Mouse (Mus musculus) liver, postnatal 0 days (tissue): ENCODE results near the gene Tmem240. TPM values are rescaled to one million over a fixed set of nuclear protein-coding genes. Genes with fewer than 3 reads are reported as not detected.

Experiments
- ATAC-seq: fragments of 200-750 bp; cut with Nextera tagmentation; 2 replicates; pipeline ENCODE4 v1.8.0; 2017; ENCODE audit warnings: mild to moderate bottlenecking, moderate library complexity
- DNase-seq: peaks from one replicate; pipeline ENCODE4 v3.0.0-alpha.2; 2016
- H3K27ac ChIP-seq: fragments of 300-500 bp; sonication (generic); 2 replicates; pipeline ENCODE4 v1.5.1; 2014; ENCODE audit warnings: antibody characterized with exemption, moderate library complexity, mild to moderate bottlenecking, low read depth
- H3K27me3 ChIP-seq: fragments of 300-500 bp; sonication (generic); 2 replicates; pipeline ENCODE4 v1.6.1; 2014; ENCODE audit warnings: low read length, control low read depth, mixed read lengths; ENCODE audit not compliant: insufficient read depth
- H3K36me3 ChIP-seq: fragments of 300-500 bp; sonication (generic); replicated peaks from 2 replicates; pipeline ENCODE4 v1.6.1; 2014; ENCODE audit warnings: mild to moderate bottlenecking, control low read depth, low read length, moderate library complexity, mixed read lengths; ENCODE audit not compliant: insufficient read depth
- H3K4me1 ChIP-seq: fragments of 300-500 bp; sonication (generic); 2 replicates; pipeline ENCODE4 v1.6.1; 2014; ENCODE audit warnings: antibody characterized with exemption, mild to moderate bottlenecking, control low read depth; ENCODE audit not compliant: insufficient read depth
- H3K4me2 ChIP-seq: fragments of 300-500 bp; sonication (generic); 2 replicates; pipeline ENCODE4 v1.6.1; 2014; ENCODE audit warnings: low read depth, mild to moderate bottlenecking, low read length, moderate library complexity, mixed read lengths
- H3K4me3 ChIP-seq: fragments of 300-500 bp; sonication (generic); 2 replicates; pipeline ENCODE4 v1.5.1; 2014; ENCODE audit warnings: low read depth, low read length
- H3K9ac ChIP-seq: fragments of 300-500 bp; sonication (generic); replicated peaks from 2 replicates; pipeline ENCODE4 v1.6.1; 2014; ENCODE audit warnings: mild to moderate bottlenecking, moderate library complexity
- H3K9me3 ChIP-seq: fragments of 300-500 bp; sonication (generic); 2 replicates; pipeline ENCODE4 v1.6.1; 2016; ENCODE audit warnings: mild to moderate bottlenecking, control low read depth, low read length, mixed read lengths
- CTCF ChIP-seq: sonication (generic); IDR thresholded peaks from 2 replicates; pipeline ENCODE4 v1.5.1; 2016; ENCODE audit warnings: antibody characterized with exemption, low read depth
- EP300 ChIP-seq: IDR thresholded peaks from 2 replicates; pipeline ENCODE4 v1.6.1; 2016; ENCODE audit warnings: antibody characterized with exemption, low read depth, mild to moderate bottlenecking
- WGBS: fragments of 180-500 bp; shearing (Covaris S2); extraction: QIAGEN DNeasy Blood & Tissue Kit; methylation state at CpG from one replicate; pipeline ENCODE4 v1.1.7; 2014; ENCODE audit not compliant: insufficient replicate concordance; 5-methylcytosine and 5-hydroxymethylcytosine counted together
- polyA plus RNA-seq: library from polyadenylated mRNA; unstranded; fragments of >200 nt; fragmentation: Nextera tagmentation; extraction: Ambion mirVana; gene quantifications from 2 replicates; pipeline ENCODE4 v1.2.1, GENCODE M21; 2015

The Tmem240 gene
- polyA plus RNA-seq, 1 experiment from 2014 or later, result 0.02 TPM

- Histone ChIP-seq H3K9ac (no peak overlapping the region), H3K4me2 (no peak overlapping the region), H3K4me3 (no peak overlapping the region), H3K27me3 (no peaks in the 10 kb centered on the region), H3K27ac (no peak overlapping the region), H3K36me3 (peaks cover 77% of the 10 kb centered on the region), H3K9me3 (no peaks in the 10 kb centered on the region), H3K4me1 (no peaks in the 10 kb centered on the region)
- TF ChIP-seq EP300 (no peak), CTCF (no peak)
- 78% methylated on average over 8 of the region's 8 CpGs for WGBS
- ATAC-seq (no peak), DNase-seq (no peak)
Observed at GRCm38 (mm10) chr4:155746036-155746548, 11.5 kb downstream of the Tmem240 start.

DNA sequence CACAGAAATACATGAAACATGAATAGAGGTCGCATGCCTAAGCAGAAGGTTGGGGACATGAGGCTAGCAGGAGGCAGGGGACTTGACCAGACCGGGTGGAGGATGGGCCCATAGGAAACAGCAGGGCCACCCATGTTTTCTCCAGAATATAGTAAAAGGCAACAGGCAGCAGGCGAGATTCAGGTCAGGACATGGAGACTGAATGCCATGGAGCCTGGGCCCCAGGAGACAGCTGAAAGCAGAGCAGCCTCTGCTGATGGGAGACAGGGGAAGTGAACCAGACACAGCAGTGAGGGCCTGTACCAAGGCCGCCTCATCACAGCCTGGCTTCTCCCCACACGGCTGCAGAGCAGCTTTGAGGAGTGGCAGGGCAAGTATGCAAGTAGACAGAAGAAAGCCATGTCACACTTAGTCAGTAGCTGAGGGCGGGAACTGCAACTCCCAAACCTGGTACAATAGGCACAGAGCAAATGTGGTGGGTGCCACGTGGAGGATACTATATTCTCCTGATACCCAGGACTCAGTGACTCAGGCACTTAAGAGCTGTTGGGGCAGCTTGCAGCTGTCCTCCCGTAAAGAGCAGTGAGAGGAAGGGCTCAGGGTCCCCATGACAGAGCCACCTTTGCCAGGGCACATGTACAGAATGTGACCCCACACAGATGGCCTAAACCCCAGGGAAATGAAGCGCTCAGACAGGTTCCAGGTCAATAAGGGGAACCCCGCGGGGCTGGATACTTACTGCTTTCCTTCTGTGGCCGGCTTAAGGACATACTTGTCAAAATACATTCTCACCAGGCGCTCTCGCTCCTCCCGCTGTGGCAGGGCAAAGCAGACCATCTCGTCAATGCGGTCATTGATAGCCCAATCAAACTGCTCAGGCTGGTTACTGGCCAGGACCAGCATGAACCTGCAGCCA, 12.2 kb downstream of the Tmem240 start:
- H3K36me3 ChIP-seq, result peaks cover 81% of the 10 kb centered on the region
- ATAC-seq (no peak), DNase-seq (no peak)
- no peak overlapping the region for H3K9ac ChIP-seq
- no peaks in the 10 kb centered on the region for H3K9me3 ChIP-seq
- H3K4me1 ChIP-seq, result no peaks in the 10 kb centered on the region
- H3K4me3 ChIP-seq, result no peak overlapping the region
- H3K4me2 ChIP-seq, result no peak overlapping the region
- no peak for TF ChIP-seq EP300
- TF ChIP-seq CTCF, result no peak
- no peaks in the 10 kb centered on the region for H3K27me3 ChIP-seq
- 79% methylated on average over 17 of the region's 17 CpGs for WGBS
- H3K27ac ChIP-seq, result no peak overlapping the region

GRCm38 (mm10) chr4:155757011-155757410, 22.4 kb downstream of the Tmem240 start:
- no peak for ATAC-seq
- H3K9me3 ChIP-seq, result no peaks in the 10 kb centered on the region
- H3K36me3 ChIP-seq, result peaks cover 33% of the 10 kb centered on the region
- H3K4me1 ChIP-seq, result peaks cover 17% of the 10 kb centered on the region
- H3K27me3 ChIP-seq, result no peaks in the 10 kb centered on the region
- no peak overlapping the region for H3K27ac ChIP-seq
- no peak overlapping the region for H3K4me3 ChIP-seq
- no peak overlapping the region for H3K9ac ChIP-seq
- DNase-seq, result no peak
- H3K4me2 ChIP-seq, result no peak overlapping the region
- 89% methylated on average over 12 of the region's 12 CpGs for WGBS
- TF ChIP-seq CTCF (no peak), EP300 (no peak)

- ATAC-seq (peak; percentile 12; the same call in 1 of the 2 replicates), DNase-seq (peak; percentile 48)
- Histone ChIP-seq H3K4me2 (peak overlapping the region; percentile 100), H3K27me3 (no peaks in the 10 kb centered on the region), H3K36me3 (peaks cover 9% of the 10 kb centered on the region), H3K9me3 (no peaks in the 10 kb centered on the region), H3K9ac (peak overlapping the region; percentile 75), H3K27ac (peak overlapping the region; percentile 86), H3K4me3 (peak overlapping the region; percentile 71), H3K4me1 (peaks cover 19% of the 10 kb centered on the region)
- TF ChIP-seq EP300 (no peak), CTCF (peak; percentile 57)
- 2% methylated on average over 10 of the region's 10 CpGs for WGBS
Observed at GRCm38 (mm10) chr4:155759862-155760612, 25.4 kb downstream of the Tmem240 start.

- under 1% methylated on average over 65 of the region's 68 CpGs for WGBS
- Histone ChIP-seq H3K9ac (peak within 1 kb of the TSS; percentile 75), H3K9me3 (no peaks in the 10 kb centered on the region), H3K36me3 (peaks cover 3% of the 10 kb centered on the region; the same call in 1 of the 2 replicates), H3K4me3 (peak within 1 kb of the TSS; percentile 71), H3K4me2 (peak within 1 kb of the TSS; percentile 100), H3K27ac (peak within 1 kb of the TSS; percentile 86), H3K4me1 (peaks cover 19% of the 10 kb centered on the region), H3K27me3 (no peaks in the 10 kb centered on the region)
- DNase-seq (peak; percentile 97), ATAC-seq (peak; percentile 95)
- no peak for TF ChIP-seq CTCF
- peak; percentile 38; the same call in 1 of the 2 replicates for TF ChIP-seq EP300
Observed at GRCm38 (mm10) chr4:155760613-155761355, 26.2 kb downstream of the Tmem240 start, which contains the start of gene Atad3a. Atad3a (minus strand) TSS chr4:155761093.
